Mouse (Mus musculus): ENCODE results near the gene Pdpr.
"Not testable (repeated sequence)": the region's sequence is repeated elsewhere in the genome, so short reads cannot be mapped to it uniquely, and the experiment has no call there.

Gene Pdpr

GRCm38 (mm10) chr8:111091706-111092105, 2.7 kb upstream of the Pdpr start:
- DNase-seq (ENCODE audit: low spot score) = no peak

DNA sequence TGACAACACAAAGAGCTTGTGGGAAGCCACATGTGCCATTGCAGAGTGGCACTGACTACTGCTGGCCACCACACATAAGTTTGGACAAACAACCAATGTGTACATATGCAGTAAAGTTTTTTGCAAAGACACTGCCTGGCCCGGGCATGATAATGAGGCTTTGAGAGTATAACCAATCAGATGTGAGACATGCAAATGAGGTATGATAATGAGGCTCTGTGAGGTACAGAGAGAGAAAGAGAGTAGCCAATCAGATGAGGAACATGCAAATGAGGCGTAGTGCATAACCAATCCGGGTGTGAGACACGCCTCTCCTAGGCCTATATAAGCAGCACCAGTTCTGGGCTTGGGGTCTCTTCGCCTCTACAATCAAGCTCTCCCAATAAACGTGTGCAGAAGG, 2.1 kb upstream of the Pdpr start, which contains the start of gene Clec18a:
Gene Clec18a, minus strand, starts transcription at position 101 of the 400 bp plus-strand sequence.
- not testable (repeated sequence) for DNase-seq (ENCODE audit: low spot score)

- DNase-seq (ENCODE audit: low spot score) = not testable (repeated sequence)
These were observed 381 bp downstream of the Pdpr start for GRCm38 (mm10) chr8:111094719-111095302.

DNA sequence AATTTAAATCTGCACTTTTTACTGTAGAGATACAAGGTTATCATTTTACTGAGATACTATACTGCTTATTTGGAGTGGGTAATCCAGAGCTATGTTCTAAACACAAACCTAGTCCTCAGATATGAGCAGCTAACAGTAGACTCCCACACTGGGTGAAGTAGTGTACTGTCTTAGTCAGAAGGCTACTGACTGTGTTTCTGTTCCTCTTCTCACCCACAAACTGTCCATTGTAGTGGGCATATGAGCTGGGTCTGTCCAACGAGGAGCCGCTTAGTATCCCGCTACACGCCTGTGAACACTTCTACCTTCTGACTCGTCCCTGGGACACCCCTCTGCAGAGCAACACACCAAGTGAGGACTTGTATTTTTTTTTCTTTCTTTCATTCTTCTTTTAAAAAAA, 20.5 kb downstream of the Pdpr start:
- no peak for DNase-seq (ENCODE audit: low spot score)

- no peak for DNase-seq (ENCODE audit: low spot score)
These were observed 25.1 kb downstream of the Pdpr start for GRCm38 (mm10) chr8:111119481-111119880.

DNA sequence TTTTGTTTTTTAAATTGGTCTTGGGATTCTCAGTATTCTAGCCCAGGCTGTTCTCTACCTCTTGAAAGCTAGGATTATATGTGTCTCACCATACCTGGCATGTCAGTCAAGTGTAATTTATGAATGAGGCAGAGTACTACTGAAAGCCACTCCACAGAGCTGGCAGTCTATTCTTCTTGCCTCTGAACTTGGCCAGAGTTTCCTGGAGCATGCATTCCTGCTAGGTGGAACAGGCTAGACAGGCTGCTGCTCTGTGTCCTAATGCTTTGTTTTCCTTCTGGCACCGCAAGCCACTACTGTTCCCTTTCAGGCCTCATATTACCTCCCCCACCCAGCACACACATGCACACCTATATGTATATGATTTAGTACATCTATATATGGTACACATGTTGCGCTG, 36.3 kb downstream of the Pdpr start:
- DNase-seq (ENCODE audit: low spot score) = no peak

- DNase-seq (ENCODE audit: low spot score) = no peak
These were observed 48.1 kb downstream of the Pdpr start for GRCm38 (mm10) chr8:111142521-111142920.

DNA sequence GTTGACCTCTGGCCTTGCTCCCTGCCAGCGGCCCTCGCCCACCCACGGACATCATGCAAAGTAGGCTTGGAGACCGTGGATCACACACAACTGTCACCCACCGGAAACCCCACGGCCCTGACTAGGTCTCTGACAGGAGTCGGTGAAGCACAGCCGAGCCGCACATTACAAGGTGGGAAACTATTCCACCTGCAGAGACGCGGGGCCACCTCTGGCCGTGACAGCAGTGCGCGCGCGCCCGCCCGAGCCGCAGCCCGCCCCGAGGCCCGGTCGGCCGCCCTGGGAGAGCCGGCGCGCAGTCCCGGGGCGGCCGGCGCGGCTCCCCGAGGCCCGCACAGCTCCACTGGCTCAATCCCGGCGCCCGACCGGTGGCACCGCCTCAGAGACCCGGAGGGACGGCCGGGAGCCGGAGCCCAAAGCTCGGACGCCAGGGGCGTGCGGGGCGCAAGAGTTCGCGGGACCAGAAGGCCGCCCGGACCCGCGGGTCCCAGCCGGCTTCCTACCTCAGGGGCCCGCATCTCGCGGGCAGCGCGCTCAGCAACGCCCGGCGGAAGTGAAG, 50.5 kb downstream of the Pdpr start:
- not testable (repeated sequence) for DNase-seq (ENCODE audit: low spot score)

- DNase-seq (ENCODE audit: low spot score) = peak; percentile 82
These were observed 51.1 kb downstream of the Pdpr start for GRCm38 (mm10) chr8:111145460-111146012.

GRCm38 (mm10) chr8:111155721-111156436, 61.4 kb downstream of the Pdpr start:
- DNase-seq (ENCODE audit: low spot score) = no peak

DNA sequence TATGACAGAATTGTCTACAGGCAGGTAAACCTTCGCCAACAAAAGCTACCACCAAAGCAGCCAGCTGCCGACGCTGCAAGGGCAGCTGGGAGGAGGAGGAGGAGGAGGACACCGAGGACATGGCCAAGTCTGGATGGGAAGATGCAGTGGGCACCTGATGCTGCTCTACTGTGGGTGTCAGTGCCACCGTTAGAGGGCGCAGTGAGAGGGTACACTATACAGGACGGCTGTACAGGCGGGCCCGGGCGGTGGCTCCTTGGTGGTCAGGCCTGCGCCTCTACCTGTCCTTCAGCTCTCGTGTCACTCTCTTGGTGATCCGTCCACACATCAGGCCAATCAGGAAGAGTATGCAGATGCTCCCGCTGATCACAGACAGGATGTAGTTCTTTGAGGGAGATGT, 63.2 kb downstream of the Pdpr start:
- no peak for DNase-seq (ENCODE audit: low spot score)

DNA sequence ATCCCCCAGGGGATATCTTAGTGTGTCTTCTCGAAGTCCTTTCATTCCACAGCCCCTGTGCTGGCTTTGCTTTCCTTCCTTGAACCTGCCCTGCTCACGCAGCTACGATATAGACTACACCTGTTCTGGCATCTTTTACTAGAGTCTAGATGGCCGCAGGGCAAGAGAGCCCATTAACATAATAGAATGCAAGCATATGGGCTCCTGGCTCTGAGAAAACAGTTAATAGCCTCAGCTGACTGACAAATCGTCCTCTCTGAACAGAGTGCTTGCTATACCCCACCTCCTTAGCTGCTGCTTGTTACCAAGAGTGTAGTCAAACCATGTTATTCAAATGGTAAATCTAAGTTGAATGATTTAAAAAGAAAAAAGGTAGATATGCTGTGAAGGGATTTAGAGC, 77.2 kb downstream of the Pdpr start:
- no peak for DNase-seq (ENCODE audit: low spot score)

DNA sequence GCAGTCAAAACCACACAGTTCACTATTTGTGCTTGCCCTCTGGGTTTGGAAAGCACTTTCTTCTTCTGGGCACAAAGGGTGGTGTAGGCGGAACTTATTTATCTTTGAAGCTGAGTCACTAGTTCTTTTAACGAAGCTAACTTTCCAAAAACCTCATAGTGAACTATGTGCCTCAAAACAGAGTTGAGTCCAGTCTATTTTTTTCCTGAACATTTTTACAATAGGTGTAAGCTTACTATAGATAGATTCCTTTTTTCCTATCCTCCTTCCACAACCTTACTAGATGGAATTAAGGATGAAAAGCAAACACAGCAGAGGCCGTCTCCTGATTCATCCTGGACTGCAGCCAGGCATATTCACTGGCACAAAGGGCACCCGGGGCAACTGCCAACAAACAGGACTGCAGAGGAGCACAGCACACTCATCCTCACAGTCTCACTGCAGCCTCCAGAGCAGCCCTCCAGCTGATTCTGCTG, 91.1 kb downstream of the Pdpr start:
- no peak for DNase-seq (ENCODE audit: low spot score)
